Mouse (Mus musculus): Measurements from ENCODE around the gene Kcng4.

The Kcng4 gene

DNA sequence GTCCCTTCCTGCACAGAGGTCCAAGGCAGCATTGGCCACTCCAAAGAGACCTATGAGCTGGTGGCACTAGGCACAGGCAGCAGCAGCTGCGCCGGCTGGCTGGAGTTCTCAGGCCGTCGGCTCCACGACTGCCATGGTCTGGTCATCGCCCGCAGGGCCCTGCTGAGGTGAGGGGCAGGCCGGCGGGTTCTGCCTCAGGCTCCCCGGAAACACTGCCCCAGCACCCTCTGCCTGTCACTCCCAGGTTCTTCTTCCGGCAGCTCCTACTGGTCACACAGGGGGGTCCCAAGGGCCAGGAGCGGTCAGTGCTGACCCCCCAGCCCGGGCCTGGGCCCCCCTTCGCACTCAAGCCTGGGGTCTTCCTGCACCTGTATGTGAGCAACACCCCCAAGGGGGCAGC, 20.4 kb downstream of the Kcng4 start:
- no peak for DNase-seq (ENCODE audit: low spot score)

DNA sequence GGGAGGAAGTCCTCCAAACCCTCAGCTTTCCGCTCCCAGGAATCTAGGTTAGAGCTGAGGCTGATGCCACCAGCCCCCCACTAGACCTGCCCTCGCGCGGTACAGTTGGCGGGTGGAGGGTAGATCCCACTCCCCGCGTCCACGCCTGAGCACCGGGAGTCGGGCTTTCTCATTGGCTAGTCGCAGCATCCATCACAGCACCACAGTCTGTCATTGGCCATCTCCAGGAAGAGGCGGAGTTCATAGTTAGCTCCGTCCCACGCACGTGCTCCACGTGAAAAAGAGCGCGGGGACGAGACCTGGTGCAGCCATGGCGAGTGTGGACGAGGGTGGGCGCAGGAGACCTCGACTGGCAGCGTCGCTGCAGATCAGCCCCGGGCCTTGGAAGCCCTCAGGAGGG, 23.0 kb downstream of the Kcng4 start, which contains the start of gene Adad2:
TSS of gene Adad2 (plus strand) at position 277 of the 400 bp plus-strand sequence.
- DNase-seq (ENCODE audit: low spot score) = no peak

DNA sequence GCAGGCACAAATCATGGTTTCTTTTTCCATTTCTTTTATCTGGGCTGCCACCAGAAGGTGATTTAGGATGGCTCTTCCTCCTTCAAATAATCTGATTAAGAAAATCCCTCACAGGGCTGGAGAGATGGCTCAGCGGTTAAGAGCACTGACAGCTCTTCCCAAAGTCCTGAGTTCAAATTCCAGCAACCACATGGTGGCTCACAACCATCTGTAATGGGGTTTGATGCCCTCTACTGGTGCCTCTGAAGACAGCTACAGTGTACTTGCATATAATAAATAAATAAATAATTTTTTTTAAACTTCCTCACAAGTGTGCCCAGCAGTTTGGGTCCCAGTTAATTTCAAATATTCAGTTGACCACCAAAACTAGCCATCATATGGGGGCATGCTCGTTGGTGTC, 29.3 kb downstream of the Kcng4 start:
- DNase-seq (ENCODE audit: low spot score) = no peak

DNA sequence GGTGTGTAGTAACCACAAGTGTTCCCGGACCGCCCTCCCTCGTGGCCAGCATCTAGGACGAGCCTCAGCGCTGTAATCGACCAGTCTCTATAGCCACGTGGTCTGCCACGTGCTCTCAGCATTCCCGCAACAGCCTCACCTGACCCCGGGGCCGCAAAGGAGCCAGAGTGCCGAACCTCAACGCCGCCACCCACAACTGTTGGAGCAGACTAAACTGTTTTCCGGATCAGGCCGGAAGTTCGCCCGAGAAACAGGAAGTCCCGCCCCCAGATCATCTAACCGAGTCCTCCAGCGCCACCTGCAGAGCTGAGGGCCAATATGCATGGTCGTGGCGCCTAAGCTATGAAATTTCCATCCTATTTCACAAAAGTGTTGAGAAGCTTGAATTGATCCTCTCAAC, 30.5 kb downstream of the Kcng4 start, which contains the start of gene Taf1c:
TSS of gene Taf1c (minus strand) at position 227 of the 400 bp plus-strand sequence.
- DNase-seq (ENCODE audit: low spot score) = peak; percentile 87

DNA sequence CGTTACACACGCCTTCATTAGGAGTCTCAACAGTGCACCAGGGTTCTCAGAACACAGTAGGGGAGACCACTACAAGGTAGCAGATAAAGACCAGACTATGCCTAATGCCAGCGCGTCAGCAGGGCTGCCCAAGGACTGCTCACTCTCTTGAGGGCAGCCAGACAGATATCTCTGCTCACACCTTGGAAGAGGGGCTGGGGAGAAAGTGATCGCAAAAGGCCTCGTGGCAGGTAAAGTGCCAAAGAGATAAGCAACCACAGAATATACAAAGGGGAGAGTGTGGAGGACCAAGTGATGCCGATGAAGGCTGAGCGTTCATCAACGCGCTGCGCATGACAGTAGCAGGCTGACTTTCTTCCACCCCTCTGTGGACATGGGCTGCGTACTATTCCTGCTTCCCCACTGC, 31.1 kb downstream of the Kcng4 start:
- peak; percentile 8 for DNase-seq (ENCODE audit: low spot score)

DNA sequence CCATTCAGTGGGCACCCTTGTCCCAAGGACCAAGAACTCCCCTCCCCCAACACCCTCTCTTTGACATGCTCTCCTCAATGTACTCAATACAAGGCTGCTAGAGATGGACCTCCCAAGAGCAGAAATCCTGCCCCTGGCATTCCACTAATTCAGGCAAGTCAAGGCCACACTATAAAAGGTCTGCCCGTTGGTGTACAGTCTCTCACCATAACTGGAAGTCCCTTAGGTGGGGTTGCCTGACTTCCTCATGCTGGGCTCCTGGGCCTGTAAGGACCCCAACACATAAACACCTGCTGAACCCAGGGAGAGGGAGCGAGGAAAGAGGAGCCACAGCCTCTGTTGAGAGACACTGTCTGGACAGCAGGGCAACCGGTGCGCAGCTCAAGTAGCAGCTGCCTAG, 31.7 kb downstream of the Kcng4 start:
- no peak for DNase-seq (ENCODE audit: low spot score)

DNA sequence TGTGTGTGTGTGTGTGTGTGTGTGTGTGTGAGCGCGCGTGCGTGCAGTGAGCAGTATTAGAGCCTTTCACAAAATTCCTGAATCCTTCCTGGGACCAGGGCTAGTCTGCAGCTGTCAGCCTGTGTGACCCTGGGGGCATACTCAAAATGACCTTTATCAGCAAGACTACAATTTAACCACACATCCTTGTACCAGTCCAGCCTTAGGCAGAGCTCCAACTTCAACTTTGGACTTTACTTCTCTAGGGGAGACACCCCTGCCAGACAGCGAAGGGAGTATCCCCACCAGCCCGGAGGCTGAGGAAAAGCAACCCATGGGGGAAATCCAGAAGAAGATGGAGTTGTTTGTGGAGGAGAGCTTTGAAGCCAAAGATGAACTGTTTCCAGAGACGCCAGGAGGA, 44.0 kb downstream of the Kcng4 start:
- DNase-seq (ENCODE audit: low spot score) = no peak

DNA sequence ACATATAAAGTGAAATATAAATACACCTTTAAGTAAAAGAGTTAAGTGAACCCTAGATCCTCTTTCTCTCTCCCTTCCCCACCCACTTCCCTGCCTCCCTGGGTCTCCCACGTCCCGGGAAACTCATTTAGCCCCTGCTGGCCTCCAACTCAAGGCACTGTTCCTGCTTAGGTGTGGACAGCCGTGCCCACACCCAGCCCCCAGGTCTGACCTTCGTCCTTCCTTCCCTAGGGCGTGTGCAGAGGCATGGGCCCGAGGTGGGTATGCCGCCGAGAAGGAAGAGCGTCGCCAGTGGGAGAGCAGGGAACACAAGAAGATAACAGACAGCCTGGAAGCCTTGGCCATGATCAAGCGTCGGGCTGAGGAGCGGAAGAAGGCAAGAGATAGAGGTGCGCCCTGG, 45.1 kb downstream of the Kcng4 start:
- DNase-seq (ENCODE audit: low spot score) = no peak

DNA sequence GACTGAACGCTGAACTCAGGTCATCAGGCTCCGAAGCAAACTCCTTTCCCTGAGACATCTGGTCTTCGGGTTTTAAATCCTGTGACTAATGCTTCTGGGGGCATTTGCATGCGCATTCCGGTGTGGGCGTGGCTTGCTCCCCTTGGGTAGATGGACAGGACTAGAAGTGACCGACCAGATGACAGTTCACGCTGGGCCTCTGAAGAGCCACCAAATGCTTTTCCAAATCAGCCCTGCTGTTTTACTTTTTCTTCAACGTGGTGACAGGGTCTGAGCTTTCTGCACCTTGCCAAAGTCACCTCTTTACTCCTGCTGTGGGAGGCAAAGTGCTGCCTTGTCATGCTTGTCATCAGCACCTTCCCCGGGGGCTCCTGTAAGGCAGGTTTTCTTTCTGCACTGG, 46.6 kb downstream of the Kcng4 start:
- no peak for DNase-seq (ENCODE audit: low spot score)

DNA sequence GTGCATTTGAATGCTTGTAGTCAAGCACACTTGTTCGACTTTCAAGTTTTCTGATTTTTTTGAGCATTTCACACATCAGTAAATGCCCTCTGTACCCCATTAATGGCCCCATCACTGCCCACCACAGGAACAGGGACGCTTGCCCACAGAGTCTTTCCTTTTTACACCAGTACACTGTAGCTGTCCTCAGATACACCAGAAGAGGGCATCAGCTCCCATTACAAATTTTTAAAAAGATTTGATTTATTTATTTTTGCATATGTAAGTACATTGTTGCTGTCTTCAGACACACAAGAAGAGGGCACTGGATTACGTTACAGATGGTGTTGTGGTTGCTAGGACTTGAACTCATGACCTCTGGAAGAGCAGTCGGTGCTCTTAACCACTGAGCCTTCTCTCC, 47.2 kb downstream of the Kcng4 start:
- no peak for DNase-seq (ENCODE audit: low spot score)

DNA sequence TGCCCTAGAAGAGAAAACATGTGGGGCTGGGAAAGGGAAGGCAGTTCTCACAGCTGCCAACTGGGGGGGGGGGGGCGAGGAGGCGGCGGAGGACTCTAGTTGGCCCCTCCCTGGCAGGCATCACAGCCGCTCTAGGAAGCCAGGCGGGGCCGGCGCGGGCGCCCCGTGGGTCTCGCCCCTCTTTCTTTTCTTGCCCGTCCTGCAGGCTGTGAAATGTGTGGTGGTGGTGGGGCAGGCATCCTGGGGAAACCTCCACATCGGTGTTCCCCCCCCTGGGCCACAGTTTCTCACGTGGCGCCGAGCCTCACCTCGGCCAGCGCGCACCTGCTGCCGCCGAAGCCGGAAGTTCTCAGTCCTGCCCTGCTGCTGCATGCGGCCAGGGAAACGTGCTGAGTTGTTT, 49.6 kb downstream of the Kcng4 start:
- DNase-seq (ENCODE audit: low spot score) = peak; percentile 38

DNA sequence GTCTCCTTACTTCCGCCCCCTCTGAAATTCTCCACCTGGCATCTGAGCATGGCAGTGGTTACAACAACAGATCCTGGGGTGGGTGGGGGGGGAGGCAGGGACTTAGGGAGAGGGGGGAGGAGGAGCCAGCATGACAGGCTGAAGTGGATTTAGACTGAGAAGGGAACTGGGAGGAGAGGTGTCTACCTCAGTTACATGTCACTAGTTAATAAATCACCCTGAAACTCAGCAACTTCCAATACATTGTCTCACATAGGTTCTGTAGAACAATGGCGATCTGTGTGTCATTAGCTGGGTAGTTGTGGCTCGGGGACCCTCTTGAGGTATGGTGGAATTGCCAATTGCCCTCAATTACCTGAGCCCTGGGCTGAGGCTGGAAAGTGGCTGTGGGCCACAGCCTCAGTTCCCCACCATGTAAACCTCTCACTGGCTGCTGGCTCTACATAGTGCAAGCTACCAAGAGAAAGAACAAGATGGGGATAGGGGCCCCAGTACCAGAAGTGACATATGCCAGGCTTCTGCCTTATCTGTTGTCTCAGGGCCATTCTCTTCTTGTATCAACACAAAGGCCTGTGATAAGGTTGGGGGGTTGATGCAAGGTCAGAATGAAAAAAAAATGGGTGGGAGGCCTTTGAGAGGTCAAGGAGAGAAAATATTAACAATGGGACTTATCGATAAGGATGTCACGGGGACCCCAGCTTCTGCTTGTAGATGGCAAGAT, 54.9 kb downstream of the Kcng4 start:
- no peak for DNase-seq (ENCODE audit: low spot score)

DNA sequence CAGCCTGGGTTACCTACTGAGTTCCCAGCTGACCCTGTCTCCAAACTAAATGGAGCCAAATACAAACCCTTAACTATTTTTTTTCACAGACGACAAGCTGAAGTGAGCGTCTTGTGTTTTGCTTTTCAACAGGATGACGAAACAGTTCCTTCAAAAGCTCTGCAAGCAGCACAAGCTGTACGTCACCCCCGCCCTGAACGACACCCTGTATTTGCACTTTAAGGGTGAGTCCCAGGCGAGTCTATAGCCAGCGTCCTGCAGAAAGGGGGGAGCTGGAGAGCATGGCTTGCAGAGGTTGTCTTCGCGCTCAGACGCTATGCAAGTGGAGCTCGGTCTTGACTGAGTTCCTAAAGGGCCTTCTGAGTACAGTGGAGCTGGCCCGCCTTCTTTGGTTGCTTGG, 56.4 kb downstream of the Kcng4 start:
- DNase-seq (ENCODE audit: low spot score) = no peak

DNA sequence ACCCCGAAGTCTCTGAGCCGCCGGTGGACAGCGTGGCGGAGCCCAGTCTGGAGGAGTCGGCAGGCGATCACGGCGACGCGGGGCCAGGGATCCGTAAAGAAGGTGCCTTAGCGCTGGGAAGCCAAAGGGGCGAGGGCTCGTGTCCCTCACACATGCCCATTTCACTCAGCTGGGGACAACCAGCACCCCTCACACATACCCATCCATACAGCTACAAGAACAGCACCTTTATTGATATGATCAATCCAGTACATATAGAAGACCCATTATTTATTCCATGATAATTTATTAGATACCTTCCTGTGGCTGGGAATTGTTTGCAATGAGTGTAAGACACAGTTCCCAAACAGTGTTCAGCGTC, 60.1 kb downstream of the Kcng4 start:
- DNase-seq (ENCODE audit: low spot score) = no peak

DNA sequence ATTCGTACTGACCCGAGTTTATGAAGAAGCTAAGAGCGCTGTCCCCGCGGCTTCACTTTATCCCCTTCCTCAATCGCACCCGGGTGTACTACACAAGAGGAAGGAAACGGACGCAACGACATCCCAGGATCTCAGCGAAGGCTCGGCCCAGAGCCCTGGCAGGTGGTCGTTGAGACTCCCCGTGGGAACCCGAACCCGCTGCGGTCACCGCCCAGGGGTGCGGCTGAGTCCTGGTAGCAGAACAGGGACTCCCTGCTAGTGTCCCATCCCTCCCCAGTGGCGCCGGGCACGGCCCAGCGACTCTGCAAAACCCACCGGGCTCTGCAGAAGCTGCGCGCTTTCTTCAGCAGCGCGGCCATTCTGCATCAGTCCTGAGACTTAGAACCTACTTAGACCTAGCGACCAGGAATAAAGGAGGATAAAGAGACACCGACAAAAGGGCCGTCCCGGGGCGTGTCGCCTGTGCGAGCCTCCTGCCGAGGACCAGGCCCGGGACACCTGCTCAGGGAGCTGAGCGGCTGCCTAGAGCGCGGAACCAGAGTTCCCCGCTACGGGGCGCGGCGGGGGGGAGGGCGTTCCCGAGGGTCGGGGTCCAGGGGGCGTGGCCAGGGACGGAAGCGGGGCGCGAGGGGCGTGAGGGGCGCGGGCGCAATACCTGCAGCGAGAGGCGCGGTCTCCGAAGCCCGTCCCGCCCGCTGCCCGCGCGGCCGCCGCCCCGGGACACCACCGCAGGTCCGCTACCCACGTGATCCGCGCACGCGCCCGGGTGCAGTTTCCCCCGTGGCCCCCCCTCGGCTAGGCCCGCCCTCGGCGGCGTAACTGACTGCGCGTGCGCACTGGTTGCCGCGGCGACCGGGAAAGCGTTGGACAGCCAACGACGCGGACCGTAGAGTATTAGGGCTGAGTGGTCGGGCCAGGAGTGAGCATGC, 60.8 kb downstream of the Kcng4 start, which contains the start of the genes Hsdl1 and Dnaaf1:
TSS of gene Hsdl1 (minus strand) at position 747 of the 929 bp plus-strand sequence.
TSS of gene Dnaaf1 (plus strand) at position 799 of the 929 bp plus-strand sequence.
- peak; percentile 95 for DNase-seq (ENCODE audit: low spot score)
